Comparison of ENCODE assay signal across 7 mouse cellular contexts in genomic region chr10:44002004-44002940, GRCm38 (mm10).
DNase-seq lines count a peak whose midpoint lies in the region; ATAC-seq and TF ChIP-seq lines count a peak whose summit lies in the region.

No protein-coding gene starts in this region.

- no peak for TF ChIP-seq POLR2A in bone marrow macrophage, adult 2 months (IDR thresholded peaks at IDR 0.05; ENCODE audit: borderline replicate concordance, low read depth, low read length)
- TF ChIP-seq POLR2A in kidney, adult 2 months (IDR thresholded peaks at IDR 0.05; ENCODE audit: low read depth, low read length): no peak

- H3K4me1 ChIP-seq in midbrain, embryonic 11.5 days (ENCODE audit: control insufficient read depth, insufficient read depth, low read length): peaks cover 13% of the 10 kb centered on the region
- H3K4me1 ChIP-seq in midbrain, embryonic 15.5 days: peaks cover 35% of the 10 kb centered on the region
- H3K4me1 ChIP-seq in bone marrow macrophage, adult 2 months (ENCODE audit: control insufficient read depth, insufficient read depth, low read length): peaks cover 39% of the 10 kb centered on the region
- peaks cover 2% of the 10 kb centered on the region; the same call in 1 of the 2 replicates for H3K4me1 ChIP-seq in kidney, adult 2 months (ENCODE audit: control insufficient read depth, insufficient read depth, low read length)

- H3K9me3 ChIP-seq in midbrain, embryonic 11.5 days (ENCODE audit: control insufficient read depth, low read length): no peaks in the 10 kb centered on the region
- no peaks in the 10 kb centered on the region for H3K9me3 ChIP-seq in midbrain, embryonic 15.5 days

- H3K4me2 ChIP-seq in midbrain, embryonic 11.5 days: no peak overlapping the region
- no peak overlapping the region for H3K4me2 ChIP-seq in midbrain, embryonic 15.5 days

- 19% methylated on average over 14 of the region's 14 CpGs for WGBS in midbrain, embryonic 11.5 days
- WGBS in midbrain, embryonic 15.5 days: 14% methylated on average over 14 of the region's 14 CpGs
- WGBS in kidney, adult 2 months: 35% methylated on average over 14 of the region's 14 CpGs

- H3K36me3 ChIP-seq in midbrain, embryonic 11.5 days (ENCODE audit: control insufficient read depth, insufficient read depth, low read length): no peaks in the 10 kb centered on the region
- H3K36me3 ChIP-seq in midbrain, embryonic 15.5 days (replicated peaks): no peaks in the 10 kb centered on the region
- H3K36me3 ChIP-seq in kidney, adult 2 months (ENCODE audit: control insufficient read depth, insufficient read depth, low read length): no peaks in the 10 kb centered on the region

- no peak overlapping the region for H3K4me3 ChIP-seq in midbrain, embryonic 11.5 days (ENCODE audit: low read depth, low read length)
- no peak overlapping the region for H3K4me3 ChIP-seq in midbrain, embryonic 15.5 days
- H3K4me3 ChIP-seq in bone marrow macrophage, adult 2 months (ENCODE audit: insufficient read depth, low read length): peak overlapping the region; percentile 25; the same call in 1 of the 2 replicates
- H3K4me3 ChIP-seq in kidney, adult 2 months (ENCODE audit: insufficient read depth, low read depth, low read length): no peak overlapping the region

- DNase-seq in midbrain, embryonic 11.5 days (ENCODE audit: low spot score, missing footprints): peak; percentile 92
- peak; percentile 68 for DNase-seq in kidney, adult 2 months
- peak; percentile 48 for DNase-seq in lung, postnatal 25 days (ENCODE audit: low spot score)
- no peak for DNase-seq in right cerebral cortex, postnatal 4 days
- DNase-seq in frontal cortex, postnatal 25 days (ENCODE audit: low spot score in 2 of 2): no peak

- no peak overlapping the region for H3K27ac ChIP-seq in midbrain, embryonic 11.5 days (ENCODE audit: low read depth, low read length)
- H3K27ac ChIP-seq in midbrain, embryonic 15.5 days: no peak overlapping the region
- no peak overlapping the region for H3K27ac ChIP-seq in bone marrow macrophage, adult 2 months (ENCODE audit: insufficient read depth, low read depth, low read length)
- H3K27ac ChIP-seq in kidney, adult 2 months (ENCODE audit: insufficient read depth, low read depth, low read length): no peak overlapping the region

- TF ChIP-seq CTCF in bone marrow macrophage, adult 2 months (IDR thresholded peaks at IDR 0.05; ENCODE audit: low read depth, low read length): peak; percentile 51; the same call in 1 of the 2 replicates
- TF ChIP-seq CTCF in kidney, adult 2 months (conservative IDR thresholded peaks at IDR 0.05; ENCODE audit: insufficient read depth, insufficient read length, low read depth, low read length): peak; percentile 67

- H3K9ac ChIP-seq in midbrain, embryonic 11.5 days (ENCODE audit: low read length): no peak overlapping the region
- H3K9ac ChIP-seq in midbrain, embryonic 15.5 days: no peak overlapping the region

- peaks cover 53% of the 10 kb centered on the region for H3K27me3 ChIP-seq in midbrain, embryonic 11.5 days (ENCODE audit: control insufficient read depth, insufficient read depth, low read length)
- H3K27me3 ChIP-seq in midbrain, embryonic 15.5 days (replicated peaks): peaks cover 52% of the 10 kb centered on the region
- H3K27me3 ChIP-seq in kidney, adult 2 months (replicated peaks; ENCODE audit: control insufficient read depth, insufficient read depth, low read length): no peaks in the 10 kb centered on the region

- ATAC-seq in midbrain, embryonic 11.5 days (ENCODE audit: low FRiP score): 0 out of 2 replicates have a peak, but pooled peaks have one; percentile 20
- no peak for ATAC-seq in midbrain, embryonic 15.5 days (replicated peaks)

Comparison
In these comparisons a context has a peak if more than half of its experiments do, and no peak if none do; other contexts are left out.
1. DNase-seq: peak in midbrain, embryonic 11.5 days (single experiment), kidney, adult 2 months (single experiment) and lung, postnatal 25 days (single experiment); none in right cerebral cortex, postnatal 4 days (single experiment) and frontal cortex, postnatal 25 days (0 of 2).